8 mouse cellular contexts compared by ENCODE assay signal in the genomic region with DNA sequence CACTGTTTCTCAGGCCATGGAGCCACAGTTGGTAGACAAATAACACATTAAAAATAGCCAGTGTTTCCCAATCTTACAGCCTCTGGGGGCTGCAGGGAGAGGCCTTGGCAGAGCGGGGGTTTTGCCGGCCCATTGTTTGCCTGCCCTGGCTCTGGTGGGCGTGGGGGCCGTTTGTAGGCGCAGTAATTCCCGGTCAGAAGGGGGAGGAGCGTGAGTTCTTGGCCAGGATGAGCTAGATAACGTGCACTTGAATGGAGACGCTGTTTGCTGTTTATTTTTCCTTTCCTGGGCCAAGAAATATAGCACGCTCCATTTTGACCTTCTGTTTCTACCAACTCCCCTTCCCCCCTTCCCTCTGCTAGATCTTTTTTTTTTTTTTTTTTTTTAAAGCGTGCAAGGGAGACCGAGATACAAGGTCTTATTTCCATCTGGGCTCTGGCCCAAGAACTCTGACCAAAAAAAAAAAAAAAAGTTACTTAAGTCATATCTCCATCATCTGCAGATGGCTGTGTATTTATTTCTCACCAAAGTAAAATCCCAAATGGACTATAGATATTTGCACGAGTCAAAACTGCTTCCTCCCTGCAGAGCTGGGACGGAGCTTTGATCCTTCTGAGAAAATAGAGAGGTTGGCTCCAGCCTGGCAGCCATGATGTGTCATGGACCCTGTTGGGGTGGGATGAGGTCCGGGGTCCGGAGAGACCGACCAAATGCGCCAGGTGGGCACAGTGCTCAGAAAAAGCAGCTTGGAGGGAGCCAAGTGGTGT.
A peak's percentile ranks its signal among the peaks of the same experiment; 100 is the strongest.
DNase-seq lines count a peak whose midpoint lies in the region; ATAC-seq lines count a peak whose summit lies in the region.

No protein-coding gene starts in this region.

- H3K4me3 ChIP-seq in embryonic facial prominence, embryonic 13.5 days: no peak overlapping the region
- no peak overlapping the region for H3K4me3 ChIP-seq in heart, embryonic 13.5 days
- no peak overlapping the region for H3K4me3 ChIP-seq in kidney, embryonic 15.5 days (replicated peaks)

- peak; percentile 61 for DNase-seq in embryo, embryonic 11 days
- DNase-seq in embryo, embryonic 9.5 days (ENCODE audit: extremely low spot score): no peak
- DNase-seq in lung, postnatal 36 days: peak; percentile 93
- DNase-seq in thymus, postnatal 14 days: no peak

- H3K36me3 ChIP-seq in embryonic facial prominence, embryonic 13.5 days: no peaks in the 10 kb centered on the region
- H3K36me3 ChIP-seq in heart, embryonic 13.5 days: no peaks in the 10 kb centered on the region
- no peaks in the 10 kb centered on the region for H3K36me3 ChIP-seq in kidney, embryonic 15.5 days

- H3K9ac ChIP-seq in embryonic facial prominence, embryonic 13.5 days: peak overlapping the region; percentile 37; the same call in 1 of the 2 replicates
- peak overlapping the region; percentile 37 for H3K9ac ChIP-seq in heart, embryonic 13.5 days
- H3K9ac ChIP-seq in kidney, embryonic 15.5 days: no peak overlapping the region; the same call in 1 of the 2 replicates

- WGBS in embryonic facial prominence, embryonic 13.5 days: 36% methylated on average over 18 of the region's 18 CpGs
- 40% methylated on average over 18 of the region's 18 CpGs for WGBS in heart, embryonic 13.5 days
- WGBS in kidney, embryonic 15.5 days: 33% methylated on average over 18 of the region's 18 CpGs

- no peaks in the 10 kb centered on the region for H3K9me3 ChIP-seq in embryonic facial prominence, embryonic 13.5 days
- H3K9me3 ChIP-seq in heart, embryonic 13.5 days: no peaks in the 10 kb centered on the region
- H3K9me3 ChIP-seq in kidney, embryonic 15.5 days (replicated peaks): no peaks in the 10 kb centered on the region

- no peak overlapping the region for H3K4me2 ChIP-seq in embryonic facial prominence, embryonic 13.5 days
- peak overlapping the region; percentile 16; the same call in 1 of the 2 replicates for H3K4me2 ChIP-seq in heart, embryonic 13.5 days
- H3K4me2 ChIP-seq in kidney, embryonic 15.5 days: no peak overlapping the region

- H3K27ac ChIP-seq in embryonic facial prominence, embryonic 13.5 days: peak overlapping the region; percentile 95
- H3K27ac ChIP-seq in heart, embryonic 13.5 days (replicated peaks): peak overlapping the region; percentile 90
- peak overlapping the region; percentile 96 for H3K27ac ChIP-seq in kidney, embryonic 15.5 days

- ATAC-seq in embryonic facial prominence, embryonic 13.5 days (ENCODE audit: insufficient number of reproducible peaks, insufficient read depth, low FRiP score, low TSS enrichment, low read depth): peak; percentile 48
- ATAC-seq in heart, embryonic 13.5 days (ENCODE audit: extremely low read depth, insufficient number of reproducible peaks, low FRiP score, low TSS enrichment): no peak
- peak; percentile 47 for ATAC-seq in kidney, embryonic 15.5 days (replicated peaks; ENCODE audit: low FRiP score)
- no peak for ATAC-seq in erythroid progenitor cell, adult 5-6 weeks (replicated peaks; ENCODE audit: low FRiP score, poor library complexity, severe bottlenecking)

- peaks cover 86% of the 10 kb centered on the region for H3K4me1 ChIP-seq in embryonic facial prominence, embryonic 13.5 days
- H3K4me1 ChIP-seq in heart, embryonic 13.5 days: peaks cover 46% of the 10 kb centered on the region
- H3K4me1 ChIP-seq in kidney, embryonic 15.5 days: peaks cover 74% of the 10 kb centered on the region

- no peaks in the 10 kb centered on the region for H3K27me3 ChIP-seq in embryonic facial prominence, embryonic 13.5 days
- no peaks in the 10 kb centered on the region for H3K27me3 ChIP-seq in heart, embryonic 13.5 days (replicated peaks)
- no peaks in the 10 kb centered on the region for H3K27me3 ChIP-seq in kidney, embryonic 15.5 days

Comparison
In these comparisons a context has a peak if more than half of its experiments do, and no peak if none do; other contexts are left out.
1. DNase-seq: peak in embryo, embryonic 11 days (single experiment) and lung, postnatal 36 days (single experiment); none in embryo, embryonic 9.5 days (single experiment) and thymus, postnatal 14 days (single experiment).
2. ATAC-seq: peak in embryonic facial prominence, embryonic 13.5 days (single experiment) and kidney, embryonic 15.5 days (single experiment); none in heart, embryonic 13.5 days (single experiment) and erythroid progenitor cell, adult 5-6 weeks (single experiment).
3. Peak in every context shown above with its lines, with median percentiles within 50 percentile points of each other: H3K27ac ChIP-seq.